Mouse (Mus musculus) kidney, embryonic 15.5 days (tissue): ENCODE measurements around the gene Olfr1049. TPM values are rescaled to one million over a fixed set of nuclear protein-coding genes. Genes with fewer than 3 reads are reported as not detected.
"Not testable (repeated sequence)": the region's sequence is repeated elsewhere in the genome, so short reads cannot be mapped to it uniquely, and the experiment has no call there.

Experiments used
- ATAC-seq: fragments of 200-750 bp; cut with Nextera tagmentation; replicated peaks from 2 replicates; pipeline ENCODE4 v1.8.0; 2017; ENCODE audit warnings: moderate TSS enrichment; ENCODE audit not compliant: low FRiP score
- H3K27ac ChIP-seq: fragments of 300-500 bp; sonication (generic); 2 replicates; pipeline ENCODE4 v1.5.1; 2015; ENCODE audit warnings: mild to moderate bottlenecking, inconsistent platforms
- H3K27me3 ChIP-seq: fragments of 300-500 bp; sonication (generic); 2 replicates; pipeline ENCODE4 v1.6.1; 2015; ENCODE audit warnings: inconsistent platforms
- H3K36me3 ChIP-seq: fragments of 300-500 bp; sonication (generic); 2 replicates; pipeline ENCODE4 v1.6.1; 2015; ENCODE audit warnings: inconsistent platforms
- H3K4me1 ChIP-seq: fragments of 300-500 bp; sonication (generic); 2 replicates; pipeline ENCODE4 v1.6.1; 2015; ENCODE audit warnings: inconsistent platforms
- H3K4me2 ChIP-seq: fragments of 300-500 bp; sonication (generic); 2 replicates; pipeline ENCODE4 v1.6.1; 2015; ENCODE audit warnings: moderate library complexity, mild to moderate bottlenecking, inconsistent platforms
- H3K4me3 ChIP-seq: fragments of 300-500 bp; sonication (generic); replicated peaks from 2 replicates; pipeline ENCODE4 v1.5.1; 2015; ENCODE audit warnings: mild to moderate bottlenecking, inconsistent platforms
- H3K9ac ChIP-seq: fragments of 300-500 bp; sonication (generic); 2 replicates; pipeline ENCODE4 v1.6.1; 2015; ENCODE audit warnings: mild to moderate bottlenecking, inconsistent platforms
- H3K9me3 ChIP-seq: fragments of 300-500 bp; sonication (generic); replicated peaks from 2 replicates; pipeline ENCODE4 v1.6.1; 2016; ENCODE audit warnings: inconsistent platforms
- WGBS: fragments of 180-500 bp; shearing (Covaris S2); methylation state at CpG from one replicate; pipeline ENCODE4 v1.1.7; 2015; ENCODE audit warnings: mixed read lengths; 5-methylcytosine and 5-hydroxymethylcytosine counted together
- polyA plus RNA-seq: library from polyadenylated mRNA; unstranded; fragments of >200 nt; fragmentation: Nextera tagmentation; extraction: Ambion mirVana; gene quantifications from 2 replicates; pipeline ENCODE4 v1.2.1, GENCODE M21; 2015

Gene Olfr1049
- polyA plus RNA-seq, result not detected in 2 replicates

DNA sequence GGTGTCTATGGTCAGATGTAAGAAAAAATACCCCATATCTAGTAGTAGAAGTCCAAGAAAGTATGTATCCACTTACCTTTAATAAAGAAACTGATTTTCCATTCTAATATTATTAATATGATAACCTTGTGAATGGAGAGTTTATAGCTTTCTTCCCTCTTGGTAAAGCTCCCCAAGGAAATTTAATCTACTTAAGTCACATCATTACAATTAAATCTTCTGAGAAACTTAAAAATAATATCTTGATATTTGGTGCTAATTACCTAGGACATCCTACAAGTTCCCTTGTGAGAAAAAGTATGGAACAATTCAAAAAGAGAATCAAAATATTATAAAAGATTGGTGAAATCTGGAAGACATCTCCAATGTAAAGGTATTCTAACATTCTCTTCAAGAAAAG lies at the start of gene Olfr1049:
Olfr1049 (minus strand) TSS at position 101 of the 400 bp plus-strand sequence.
- not testable (repeated sequence) for H3K4me2 ChIP-seq, H3K9ac ChIP-seq, H3K4me3 ChIP-seq, H3K27ac ChIP-seq, H3K4me1 ChIP-seq, H3K27me3 ChIP-seq, ATAC-seq, H3K36me3 ChIP-seq, H3K9me3 ChIP-seq

DNA sequence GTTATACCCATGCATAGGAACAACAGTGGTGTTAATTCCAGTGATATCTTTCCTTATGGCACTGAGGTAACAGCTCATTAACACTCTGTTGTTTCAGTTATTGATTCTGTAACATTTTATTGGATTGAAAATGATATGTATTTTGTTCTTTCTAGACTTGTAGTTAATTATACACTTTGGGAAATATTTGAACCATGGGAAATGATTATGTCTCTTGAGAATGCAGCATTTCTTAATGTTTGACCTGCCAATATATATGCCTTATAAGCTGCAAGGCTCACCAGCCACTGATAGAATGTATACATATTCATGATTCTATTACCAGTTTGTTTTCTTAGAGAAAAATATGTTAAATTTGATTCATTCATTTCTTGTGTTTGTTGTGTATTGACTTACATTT lies 34.0 kb upstream of the Olfr1049 start, which contains the start of gene Olfr1052:
Olfr1052 (plus strand) TSS at position 301 of the 400 bp plus-strand sequence.
- Histone ChIP-seq H3K4me1 (no peaks in the 10 kb centered on the region), H3K27me3 (no peaks in the 10 kb centered on the region), H3K4me2 (no peak within 1 kb of the TSS), H3K9ac (no peak within 1 kb of the TSS), H3K36me3 (no peaks in the 10 kb centered on the region), H3K27ac (no peak within 1 kb of the TSS), H3K9me3 (no peaks in the 10 kb centered on the region), H3K4me3 (no peak within 1 kb of the TSS)
- ATAC-seq, result no peak

GRCm38 (mm10) chr2:86278988-86279387 lies 20.9 kb upstream of the Olfr1049 start, which contains the start of gene Olfr1051:
Gene Olfr1051, minus strand, starts transcription at chr2:86279088.
- H3K27me3 ChIP-seq, H3K9me3 ChIP-seq, H3K27ac ChIP-seq, H3K4me2 ChIP-seq, H3K36me3 ChIP-seq, ATAC-seq, H3K9ac ChIP-seq, H3K4me1 ChIP-seq, H3K4me3 ChIP-seq: not testable (repeated sequence)

DNA sequence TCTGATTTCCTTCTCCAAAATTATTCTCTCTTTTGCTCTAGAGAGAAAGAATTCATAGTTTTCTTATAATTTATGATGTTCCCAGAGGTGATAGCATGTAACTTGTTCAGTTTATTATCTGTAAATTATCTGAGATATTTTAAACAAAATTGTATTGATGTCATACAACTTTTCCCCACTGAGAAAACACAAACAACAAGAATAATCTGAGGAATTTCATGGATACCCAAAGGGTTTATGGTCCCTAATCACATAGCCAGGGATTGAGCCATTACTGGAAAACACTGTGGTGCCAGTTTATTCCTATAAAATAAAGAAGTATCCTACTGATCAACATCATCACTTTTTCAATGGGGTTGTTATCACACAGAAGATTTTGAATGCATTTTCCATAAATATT lies 17.9 kb downstream of the Olfr1049 start, which contains the start of gene Olfr1048:
Olfr1048 (minus strand) TSS at position 101 of the 400 bp plus-strand sequence.
- H3K9me3 ChIP-seq, result no peaks in the 10 kb centered on the region
- no peak for ATAC-seq

DNA sequence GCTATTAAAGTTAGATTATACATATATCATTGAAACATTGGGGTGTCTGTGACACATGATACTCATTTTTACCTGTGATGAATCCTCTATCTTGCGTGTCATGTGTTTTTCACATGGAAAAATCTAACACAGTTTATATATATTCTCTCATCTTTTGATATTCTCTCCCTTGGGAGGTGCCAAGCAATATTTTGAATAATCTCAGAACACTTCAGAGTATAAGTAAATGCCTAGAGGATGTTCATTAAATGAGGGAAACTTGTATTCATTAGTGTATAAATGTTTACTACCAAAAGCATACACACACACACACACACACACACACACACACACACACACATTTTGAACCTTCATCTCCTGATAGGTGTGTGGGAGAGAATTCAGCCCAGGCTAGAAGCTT lies 26.8 kb downstream of the Olfr1049 start, which contains the start of gene Olfr1047:
Olfr1047 (minus strand) TSS at position 101 of the 400 bp plus-strand sequence.
- Histone ChIP-seq H3K27ac (no peak within 1 kb of the TSS), H3K4me2 (no peak within 1 kb of the TSS), H3K36me3 (no peaks in the 10 kb centered on the region), H3K9ac (no peak within 1 kb of the TSS), H3K4me3 (no peak within 1 kb of the TSS), H3K4me1 (no peaks in the 10 kb centered on the region), H3K27me3 (no peaks in the 10 kb centered on the region), H3K9me3 (no peaks in the 10 kb centered on the region)
- no peak for ATAC-seq
- WGBS, result 81% methylated on average over 1 of the region's 1 CpGs

More for the DNA sequence above, 17.9 kb downstream of the Olfr1049 start, which contains the start of gene Olfr1048:
- no peaks in the 10 kb centered on the region for H3K27me3 ChIP-seq
- H3K27ac ChIP-seq, result no peak within 1 kb of the TSS
- H3K4me1 ChIP-seq, result no peaks in the 10 kb centered on the region
- no peak within 1 kb of the TSS for H3K4me3 ChIP-seq
- no peak within 1 kb of the TSS for H3K9ac ChIP-seq
- H3K36me3 ChIP-seq, result no peaks in the 10 kb centered on the region
- H3K4me2 ChIP-seq, result no peak within 1 kb of the TSS

DNA sequence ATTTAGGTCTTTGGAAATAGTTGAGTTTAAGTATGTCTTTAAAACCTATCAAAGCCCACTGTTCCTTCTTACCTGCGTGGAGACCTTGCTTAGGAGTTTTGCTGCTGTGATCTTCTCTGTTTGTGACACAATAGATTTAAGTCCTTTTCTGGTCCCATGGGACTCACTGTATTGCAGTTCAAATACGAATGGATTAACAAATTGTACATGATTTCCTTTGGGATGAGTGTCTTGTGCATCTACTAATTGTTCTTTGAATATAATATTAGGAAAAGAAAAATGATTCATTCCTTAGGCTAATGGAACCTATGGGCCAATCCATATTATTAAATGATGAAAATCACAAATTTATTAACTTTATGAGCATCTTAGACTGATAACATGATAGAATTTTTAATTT lies 38.9 kb downstream of the Olfr1049 start, which contains the start of gene Olfr1046:
Olfr1046 (minus strand) TSS at position 101 of the 400 bp plus-strand sequence.
- Histone ChIP-seq H3K27ac (no peak within 1 kb of the TSS), H3K9me3 (no peaks in the 10 kb centered on the region), H3K4me1 (no peaks in the 10 kb centered on the region), H3K4me2 (no peak within 1 kb of the TSS), H3K4me3 (no peak within 1 kb of the TSS), H3K36me3 (no peaks in the 10 kb centered on the region), H3K9ac (no peak within 1 kb of the TSS), H3K27me3 (no peaks in the 10 kb centered on the region)
- no peak for ATAC-seq
- WGBS, result 73% methylated on average over 2 of the region's 2 CpGs

Other genes with a start within 250 kb of the Olfr1049 start
- gene Olfr1033, start 237.7 kb downstream of the Olfr1049 start, polyA plus RNA-seq, result 4.0 and 4.9 TPM in 2 replicates
- 0.04 and 0.10 TPM in 2 replicates for gene Olfr1034, start 212.5 kb downstream of the Olfr1049 start, polyA plus RNA-seq
- not detected in 2 replicates for gene Olfr1036, start 184.3 kb downstream of the Olfr1049 start, polyA plus RNA-seq
- not detected in 2 replicates for gene Olfr1037, start 170.9 kb downstream of the Olfr1049 start, polyA plus RNA-seq
- not detected in 2 replicates for gene Olfr1039, start 122.4 kb downstream of the Olfr1049 start, polyA plus RNA-seq
- gene Olfr1040, start 111.6 kb downstream of the Olfr1049 start, polyA plus RNA-seq, result not detected in 2 replicates
- not detected in 2 replicates for gene Olfr1042, start 96.5 kb downstream of the Olfr1049 start, polyA plus RNA-seq
- gene Olfr1043, start 90.8 kb downstream of the Olfr1049 start, polyA plus RNA-seq, result not detected in 2 replicates
- gene Olfr1044, start 80.5 kb downstream of the Olfr1049 start, polyA plus RNA-seq, result not detected in 2 replicates
- not detected in 2 replicates for gene Olfr52, start 72.6 kb downstream of the Olfr1049 start, polyA plus RNA-seq
- gene Olfr1045, start 55.3 kb downstream of the Olfr1049 start, polyA plus RNA-seq, result not detected in 2 replicates
- gene Olfr1046, start 39.0 kb downstream of the Olfr1049 start, polyA plus RNA-seq, result not detected in 2 replicates
- gene Olfr1047, start 26.9 kb downstream of the Olfr1049 start, polyA plus RNA-seq, result not detected in 2 replicates
- gene Olfr1048, start 18.0 kb downstream of the Olfr1049 start, polyA plus RNA-seq, result not detected in 2 replicates
- not detected in 2 replicates for gene Olfr1051, start 20.8 kb upstream of the Olfr1049 start, polyA plus RNA-seq
- gene Olfr1052, start 34.1 kb upstream of the Olfr1049 start, polyA plus RNA-seq, result not detected in 2 replicates
- not detected in 2 replicates for gene Olfr1053, start 57.0 kb upstream of the Olfr1049 start, polyA plus RNA-seq
- not detected in 2 replicates for gene Olfr1054, start 77.1 kb upstream of the Olfr1049 start, polyA plus RNA-seq
- not detected in 2 replicates for gene Olfr1055, start 92.0 kb upstream of the Olfr1049 start, polyA plus RNA-seq
- gene Olfr1056, start 104.1 kb upstream of the Olfr1049 start, polyA plus RNA-seq, result not detected in 2 replicates
- gene Olfr1057, start 120.1 kb upstream of the Olfr1049 start, polyA plus RNA-seq, result not detected in 2 replicates
- gene Olfr1058, start 130.2 kb upstream of the Olfr1049 start, polyA plus RNA-seq, result not detected in 2 replicates
- not detected in 2 replicates for gene Olfr1061, start 155.7 kb upstream of the Olfr1049 start, polyA plus RNA-seq
- gene Olfr1062, start 168.4 kb upstream of the Olfr1049 start, polyA plus RNA-seq, result not detected in 2 replicates
- gene Olfr1065, start 192.3 kb upstream of the Olfr1049 start, polyA plus RNA-seq, result not detected in 2 replicates
- not detected in 2 replicates for gene Olfr1066, start 197.9 kb upstream of the Olfr1049 start, polyA plus RNA-seq
- gene Olfr228, start 229.1 kb upstream of the Olfr1049 start, polyA plus RNA-seq, result not detected in 2 replicates